Mouse (Mus musculus) lung, embryonic 14.5 days (tissue): ENCODE measurements at regions not wholly inside any gene's neighbourhood (a gene's known extent, or its start where the extent isn't known, plus 50 kb on each side); places are given as distances from the start of the nearest gene placed in this dataset.
"Not testable (repeated sequence)": the region's sequence is repeated elsewhere in the genome, so short reads cannot be mapped to it uniquely, and the experiment has no call there.

ENCODE experiments used
- ATAC-seq: fragments of 200-750 bp; cut with Nextera tagmentation; 2 replicates; pipeline ENCODE4 v1.8.0; 2017; ENCODE audit warnings: mild to moderate bottlenecking, moderate TSS enrichment, moderate library complexity; ENCODE audit not compliant: insufficient read depth
- DNase-seq: peaks from one replicate; pipeline ENCODE4 v3.0.0-alpha.2; 2015
- H3K27ac ChIP-seq: fragments of 300-500 bp; sonication (generic); 2 replicates; pipeline ENCODE4 v1.5.1; 2014; ENCODE audit warnings: low read depth, mild to moderate bottlenecking, moderate library complexity
- H3K27me3 ChIP-seq: fragments of 300-500 bp; sonication (generic); 2 replicates; pipeline ENCODE4 v1.6.1; 2014; ENCODE audit warnings: low read length, control low read depth; ENCODE audit not compliant: insufficient read depth
- H3K36me3 ChIP-seq: fragments of 300-500 bp; sonication (generic); 2 replicates; pipeline ENCODE4 v1.6.1; 2014; ENCODE audit warnings: control low read depth; ENCODE audit not compliant: insufficient read depth
- H3K4me1 ChIP-seq: fragments of 300-500 bp; sonication (generic); 2 replicates; pipeline ENCODE4 v1.6.1; 2014; ENCODE audit warnings: antibody characterized with exemption, control low read depth; ENCODE audit not compliant: insufficient read depth
- H3K4me2 ChIP-seq: fragments of 300-500 bp; sonication (generic); 2 replicates; pipeline ENCODE4 v1.6.1; 2014; ENCODE audit warnings: mild to moderate bottlenecking
- H3K4me3 ChIP-seq: fragments of 300-500 bp; sonication (generic); 2 replicates; pipeline ENCODE4 v1.5.1; 2014; ENCODE audit warnings: low read depth, low read length
- H3K9ac ChIP-seq: fragments of 300-500 bp; sonication (generic); 2 replicates; pipeline ENCODE4 v1.6.1; 2014
- H3K9me3 ChIP-seq: fragments of 300-500 bp; sonication (generic); 2 replicates; pipeline ENCODE4 v1.6.1; 2016; ENCODE audit warnings: low read depth, low read length, control low read depth
- CTCF ChIP-seq: IDR thresholded peaks from 2 replicates; pipeline ENCODE4 v1.5.1; 2016; ENCODE audit warnings: antibody characterized with exemption, low read depth
- WGBS: fragments of 180-500 bp; shearing (Covaris S2); extraction: QIAGEN DNeasy Blood & Tissue Kit; methylation state at CpG from one replicate; pipeline ENCODE4 v1.1.7; 2014; 5-methylcytosine and 5-hydroxymethylcytosine counted together

DNA sequence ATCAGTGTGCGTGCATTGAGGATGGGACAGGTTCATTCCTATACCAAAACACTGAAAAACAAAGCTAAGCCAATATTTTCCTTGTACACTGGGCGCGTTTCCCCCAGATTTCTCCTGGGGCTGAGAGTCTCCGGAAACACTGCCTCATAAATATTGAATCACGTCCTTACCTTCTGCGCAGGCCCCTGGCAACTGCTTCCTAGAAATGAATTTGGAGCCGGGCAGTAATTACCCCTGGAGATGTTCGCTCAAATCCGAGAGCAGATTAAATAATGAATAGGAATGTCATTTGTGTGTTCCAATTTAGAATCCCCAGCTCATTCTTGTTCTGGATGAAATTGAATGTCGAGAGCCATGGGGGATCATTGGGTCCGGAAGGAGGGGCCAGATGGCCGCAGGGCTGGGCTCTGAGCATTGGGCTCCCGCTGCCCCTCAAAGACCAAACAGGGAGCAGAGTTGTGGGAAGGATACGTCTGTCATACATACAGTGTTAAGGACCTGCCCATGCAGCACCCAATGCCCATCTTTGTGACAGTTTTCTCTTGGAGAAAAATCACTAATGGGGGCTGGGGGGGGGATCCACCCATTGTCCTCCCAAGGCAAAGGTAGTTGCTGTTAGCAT is 117.7 kb upstream of the Kcng1 start:
- Histone ChIP-seq H3K4me2 (no peak overlapping the region), H3K27ac (no peak overlapping the region), H3K4me3 (no peak overlapping the region), H3K9ac (no peak overlapping the region), H3K4me1 (no peaks in the 10 kb centered on the region), H3K27me3 (no peaks in the 10 kb centered on the region), H3K9me3 (no peaks in the 10 kb centered on the region), H3K36me3 (no peaks in the 10 kb centered on the region)
- WGBS, result 85% methylated on average over 14 of the region's 14 CpGs
- no peak for TF ChIP-seq CTCF
- DNase-seq, result no peak
- no peak for ATAC-seq

DNA sequence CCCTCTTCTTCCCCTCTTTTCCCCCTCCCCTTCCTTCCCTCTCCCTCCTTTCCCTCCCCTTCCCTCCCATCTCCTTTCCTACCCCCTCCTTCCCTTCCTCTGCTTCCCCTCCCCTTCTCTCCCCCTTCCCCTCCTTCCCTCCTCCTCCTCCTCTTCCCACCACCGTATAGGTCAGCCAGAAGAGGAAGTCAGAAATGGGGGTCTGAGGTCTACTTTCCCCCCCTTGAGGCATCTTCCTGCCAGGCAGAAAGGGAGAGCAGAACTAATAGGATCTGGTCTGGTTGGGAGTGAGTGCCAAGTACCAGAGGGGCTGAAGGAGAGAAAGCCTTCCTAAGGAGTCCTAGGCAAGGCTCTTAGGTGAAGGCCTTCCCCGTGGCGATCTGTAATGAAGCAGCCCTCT is 114.8 kb upstream of the Kcng1 start:
- DNase-seq, result no peak
- WGBS, result 63% methylated on average over 3 of the region's 3 CpGs
- no peaks in the 10 kb centered on the region for H3K36me3 ChIP-seq

DNA sequence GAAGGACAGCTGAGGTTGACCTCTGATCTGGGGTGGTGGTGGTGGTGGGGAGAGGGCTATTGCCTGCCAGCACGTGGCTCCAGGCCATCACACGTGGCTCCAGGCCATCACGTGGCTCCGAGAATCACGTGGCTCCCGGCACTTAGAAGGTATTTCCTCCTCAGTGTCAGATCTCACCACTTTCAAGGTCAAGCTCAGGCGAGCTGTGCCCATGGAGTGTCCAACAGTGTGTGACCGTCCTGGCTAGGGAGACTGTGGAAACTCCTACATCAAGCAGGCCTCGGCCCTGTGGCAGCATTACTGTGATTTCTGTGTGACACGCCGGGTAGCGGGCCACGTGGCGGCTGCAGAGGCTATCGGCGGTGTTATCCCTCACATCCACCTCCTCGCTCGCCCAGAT is 111.8 kb upstream of the Kcng1 start:
- Histone ChIP-seq H3K36me3 (no peaks in the 10 kb centered on the region), H3K27ac (no peak overlapping the region), H3K9me3 (no peaks in the 10 kb centered on the region), H3K4me1 (no peaks in the 10 kb centered on the region), H3K9ac (no peak overlapping the region), H3K4me2 (no peak overlapping the region), H3K27me3 (no peaks in the 10 kb centered on the region), H3K4me3 (no peak overlapping the region)
- no peak for TF ChIP-seq CTCF
- ATAC-seq (no peak), DNase-seq (no peak)
- WGBS, result 84% methylated on average over 18 of the region's 18 CpGs

More for the DNA sequence above, 114.8 kb upstream of the Kcng1 start:
- Histone ChIP-seq H3K9ac (no peak overlapping the region), H3K4me1 (no peaks in the 10 kb centered on the region), H3K4me3 (no peak overlapping the region), H3K27ac (no peak overlapping the region), H3K9me3 (no peaks in the 10 kb centered on the region), H3K4me2 (no peak overlapping the region), H3K27me3 (no peaks in the 10 kb centered on the region)
- ATAC-seq, result no peak
- no peak for TF ChIP-seq CTCF

DNA sequence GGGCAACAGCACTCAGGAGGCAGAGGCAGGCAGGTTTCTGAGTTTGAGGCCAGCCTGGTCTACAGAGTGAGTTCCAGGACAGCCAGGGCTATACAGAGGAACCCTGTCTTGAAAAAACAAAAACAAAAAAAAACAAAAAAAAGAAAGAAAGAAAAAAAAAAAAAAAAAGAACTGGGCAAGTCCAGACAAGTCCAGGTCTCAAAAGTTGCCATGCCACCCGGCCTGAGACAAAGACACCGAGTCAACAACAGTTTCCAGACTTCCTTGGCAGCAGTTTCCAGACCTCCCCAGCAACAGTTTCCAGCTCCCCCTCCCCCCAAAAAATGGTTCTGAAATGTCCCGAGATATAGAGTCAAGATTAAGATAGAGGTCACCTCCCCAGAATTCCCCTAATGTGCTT is 110.6 kb upstream of the Kcng1 start:
- H3K27me3 ChIP-seq, H3K9ac ChIP-seq, H3K4me2 ChIP-seq, H3K27ac ChIP-seq, ATAC-seq, H3K9me3 ChIP-seq, H3K36me3 ChIP-seq, H3K4me1 ChIP-seq, H3K4me3 ChIP-seq, DNase-seq: not testable (repeated sequence)
- 72% methylated on average over 3 of the region's 3 CpGs for WGBS

DNA sequence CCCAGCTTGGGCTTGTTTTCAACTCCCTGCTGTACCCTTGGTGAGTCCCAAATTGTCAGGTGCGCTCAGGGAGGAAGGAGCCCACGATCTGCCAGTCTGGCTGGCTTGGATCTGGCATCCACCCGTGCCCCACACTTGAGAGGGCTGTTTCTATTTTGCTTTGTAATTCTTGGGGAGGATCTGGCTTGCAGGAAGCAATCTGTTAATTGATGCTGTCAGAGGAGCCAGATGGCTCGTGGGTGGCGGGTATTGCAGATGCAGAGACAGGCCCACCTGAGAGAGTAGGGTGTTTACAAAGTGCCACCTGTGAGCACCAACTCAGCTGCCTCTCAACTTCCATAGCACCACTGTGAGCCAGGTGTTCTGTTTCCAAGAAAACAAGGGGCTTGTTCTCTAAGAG is 99.1 kb upstream of the Kcng1 start:
- Histone ChIP-seq H3K4me3 (no peak overlapping the region), H3K27ac (no peak overlapping the region), H3K4me2 (no peak overlapping the region), H3K4me1 (no peaks in the 10 kb centered on the region), H3K9me3 (no peaks in the 10 kb centered on the region), H3K27me3 (no peaks in the 10 kb centered on the region), H3K36me3 (no peaks in the 10 kb centered on the region), H3K9ac (no peak overlapping the region)
- WGBS, result 69% methylated on average over 5 of the region's 5 CpGs
- TF ChIP-seq CTCF, result no peak
- no peak for DNase-seq
- ATAC-seq, result no peak

DNA sequence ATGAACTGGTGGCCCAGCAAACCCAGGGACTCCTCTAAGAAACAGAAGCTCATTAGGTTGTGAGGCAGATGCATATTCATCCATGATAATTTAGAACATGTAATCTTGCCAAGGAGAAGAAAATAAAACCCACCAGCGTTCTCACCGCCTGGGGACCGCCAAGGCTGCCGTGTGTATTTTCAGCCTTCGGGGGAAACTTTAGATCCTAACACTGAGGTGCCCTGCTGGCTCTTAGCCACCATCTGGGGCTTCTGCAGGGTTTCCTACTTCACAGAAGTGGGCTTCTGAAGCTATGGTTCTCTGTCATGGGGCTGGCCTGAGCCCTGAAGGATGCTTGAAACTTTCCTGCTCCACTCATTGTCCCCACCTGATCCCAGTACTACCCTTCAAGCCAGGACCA is 90.8 kb upstream of the Kcng1 start:
- 88% methylated on average over 5 of the region's 5 CpGs for WGBS
- H3K4me1 ChIP-seq, result no peaks in the 10 kb centered on the region
- no peak overlapping the region for H3K4me2 ChIP-seq
- no peak overlapping the region for H3K4me3 ChIP-seq
- H3K27me3 ChIP-seq, result no peaks in the 10 kb centered on the region
- no peak overlapping the region for H3K9ac ChIP-seq
- no peak for ATAC-seq
- TF ChIP-seq CTCF, result no peak
- peaks cover 9% of the 10 kb centered on the region; the same call in 1 of the 2 replicates for H3K9me3 ChIP-seq
- no peak for DNase-seq
- no peaks in the 10 kb centered on the region for H3K36me3 ChIP-seq
- H3K27ac ChIP-seq, result no peak overlapping the region

DNA sequence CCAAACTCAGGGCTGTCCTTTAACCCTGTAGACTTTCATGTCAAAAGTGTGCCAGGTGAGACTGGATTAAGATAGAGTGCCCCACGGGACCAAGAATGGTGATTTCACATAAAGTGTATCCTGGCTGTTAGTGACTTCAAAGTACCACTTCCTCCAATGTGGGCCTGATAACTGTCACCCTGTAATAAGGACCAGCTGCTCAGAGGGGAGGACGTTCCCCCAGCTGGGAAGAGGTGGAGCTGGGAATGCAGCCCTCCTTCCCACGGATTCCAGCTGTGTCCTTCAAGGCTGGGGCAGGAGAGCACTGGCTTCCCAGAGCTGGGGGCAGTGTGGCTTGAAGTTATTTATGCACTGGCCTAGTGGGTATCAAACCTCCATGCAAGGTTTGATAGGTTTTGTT is 89.7 kb upstream of the Kcng1 start:
- DNase-seq (peak; percentile 11), ATAC-seq (no peak)
- 12% methylated on average over 3 of the region's 3 CpGs for WGBS
- no peak for TF ChIP-seq CTCF
- no peak overlapping the region for H3K27ac ChIP-seq
- H3K36me3 ChIP-seq, result no peaks in the 10 kb centered on the region
- no peaks in the 10 kb centered on the region for H3K27me3 ChIP-seq
- no peak overlapping the region for H3K4me3 ChIP-seq
- no peak overlapping the region for H3K4me2 ChIP-seq
- H3K4me1 ChIP-seq, result no peaks in the 10 kb centered on the region
- peaks cover 9% of the 10 kb centered on the region; the same call in 1 of the 2 replicates for H3K9me3 ChIP-seq
- no peak overlapping the region for H3K9ac ChIP-seq

DNA sequence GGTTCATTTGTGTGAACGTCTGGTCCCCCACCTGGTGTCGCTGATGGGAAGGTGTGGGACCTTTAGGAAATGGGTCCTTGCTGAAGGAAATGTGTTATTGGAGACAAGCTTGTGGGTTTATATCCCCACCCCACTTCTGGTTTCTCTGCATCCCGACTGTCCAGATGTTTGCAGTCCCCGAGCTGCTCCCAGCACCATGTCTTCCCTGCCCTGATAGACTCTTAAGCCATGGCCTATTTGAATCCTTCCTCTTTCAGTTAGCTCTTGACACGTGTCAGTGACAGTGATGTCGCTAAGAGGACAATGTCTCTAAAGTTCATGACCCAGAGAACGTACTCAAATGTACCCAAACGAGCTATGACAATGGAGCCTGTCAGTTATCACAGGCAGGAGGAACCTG is 77.7 kb upstream of the Kcng1 start:
- Histone ChIP-seq H3K9ac (no peak overlapping the region), H3K4me2 (no peak overlapping the region), H3K27ac (no peak overlapping the region), H3K4me1 (no peaks in the 10 kb centered on the region), H3K27me3 (no peaks in the 10 kb centered on the region), H3K9me3 (no peaks in the 10 kb centered on the region), H3K4me3 (no peak overlapping the region), H3K36me3 (no peaks in the 10 kb centered on the region)
- no peak for TF ChIP-seq CTCF
- DNase-seq, result no peak
- WGBS, result 39% methylated on average over 8 of the region's 8 CpGs
- no peak for ATAC-seq
